Mouse (Mus musculus): ENCODE data around the gene Hrasls5. TPM values are rescaled to one million over a fixed set of nuclear protein-coding genes. Genes with fewer than 3 reads are reported as not detected.

The Hrasls5 gene
- total RNA-seq, 2 experiments from 2014 or later, result not detected

DNA sequence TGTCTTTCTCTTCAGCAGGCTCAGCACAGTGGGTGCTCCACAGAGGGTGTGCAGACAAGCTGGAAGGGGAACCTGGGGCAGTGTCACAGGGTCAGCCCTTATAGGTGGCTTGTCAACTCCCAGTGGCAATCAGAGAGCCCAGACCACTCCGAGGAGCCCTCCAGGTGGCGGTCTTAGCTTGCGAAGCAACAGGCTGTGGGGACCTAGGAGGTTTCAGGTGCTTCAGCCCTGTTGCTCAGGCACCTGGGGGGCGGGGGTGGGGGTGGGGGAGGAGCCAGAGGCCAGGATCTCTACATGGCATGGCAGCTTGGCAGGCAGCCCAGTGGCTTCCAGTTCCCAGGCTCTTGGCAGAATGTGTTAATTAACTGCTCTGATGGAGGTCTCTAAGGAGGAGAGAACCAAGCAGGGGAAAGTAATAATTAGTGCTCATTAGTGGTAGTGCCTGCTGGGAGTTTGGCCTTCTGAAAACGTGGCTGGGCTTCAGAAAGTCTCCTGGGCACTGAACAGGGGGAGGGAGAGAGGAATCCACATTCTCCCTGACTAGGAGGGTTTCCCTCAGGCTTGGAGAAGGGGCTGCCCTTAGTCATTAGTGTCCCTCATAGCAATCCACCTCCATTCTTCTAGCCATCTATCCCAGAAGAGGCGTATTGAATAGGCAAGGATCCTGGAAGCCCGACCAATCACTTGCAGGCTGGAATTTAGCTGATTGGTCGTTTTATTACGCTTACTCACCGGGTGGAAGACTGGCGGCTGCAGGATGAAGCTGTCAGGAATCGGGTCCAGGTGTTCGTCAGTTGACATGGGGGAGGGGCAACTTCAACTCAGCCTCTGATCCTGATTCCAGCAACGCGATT is 6.2 kb upstream of the Hrasls5 start:
- no peak for ATAC-seq (replicated peaks; ENCODE audit: poor library complexity, severe bottlenecking)

DNA sequence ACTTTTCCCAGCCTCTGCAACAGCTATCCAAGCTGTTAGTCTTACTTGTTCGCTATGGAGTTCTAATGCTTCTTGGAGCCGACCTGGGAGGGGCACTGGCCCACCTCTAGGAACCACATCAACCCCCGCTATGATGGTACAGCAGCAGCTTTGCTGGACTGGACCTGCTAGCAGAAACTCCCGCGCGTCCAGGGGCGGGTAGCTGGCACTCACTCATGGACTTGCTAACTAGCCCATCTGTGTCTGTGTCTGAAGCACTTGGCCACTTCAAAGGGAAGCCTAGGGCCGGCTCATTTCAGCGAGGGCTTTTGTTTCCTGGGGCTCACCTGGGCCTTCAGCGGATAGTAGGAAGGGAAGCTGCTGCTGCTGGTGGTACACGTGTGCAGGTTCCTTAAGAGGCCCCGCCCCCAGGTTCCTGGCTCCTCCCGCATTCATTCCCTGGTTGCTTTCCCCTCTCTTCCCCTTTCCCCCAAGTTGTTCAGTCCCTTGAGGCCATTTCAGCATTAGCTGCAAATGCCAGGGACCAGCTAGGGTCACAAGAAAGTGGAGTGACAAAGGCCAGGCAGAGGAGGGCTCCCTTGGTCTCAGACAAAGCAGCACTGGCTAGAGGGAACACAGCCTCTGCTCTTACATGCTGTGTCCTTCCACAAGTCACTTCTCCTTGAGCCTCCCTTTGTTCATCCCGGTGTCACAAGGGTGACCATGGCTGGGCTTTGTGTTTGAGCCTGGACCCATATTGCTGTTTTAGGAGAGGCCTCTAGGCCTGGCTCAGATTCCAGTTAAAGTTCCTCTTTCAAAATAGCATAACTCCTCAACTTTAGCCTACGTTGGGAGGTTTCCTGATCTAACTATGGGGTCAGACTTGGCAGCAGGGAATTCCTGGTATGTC is 5.3 kb upstream of the Hrasls5 start, which contains the start of gene Lgals12:
Lgals12 (minus strand) TSS at position 393 of the 889 bp plus-strand sequence.
- 0 out of 2 replicates have a peak, but pooled peaks have one; percentile 12 for ATAC-seq (replicated peaks; ENCODE audit: poor library complexity, severe bottlenecking)

DNA sequence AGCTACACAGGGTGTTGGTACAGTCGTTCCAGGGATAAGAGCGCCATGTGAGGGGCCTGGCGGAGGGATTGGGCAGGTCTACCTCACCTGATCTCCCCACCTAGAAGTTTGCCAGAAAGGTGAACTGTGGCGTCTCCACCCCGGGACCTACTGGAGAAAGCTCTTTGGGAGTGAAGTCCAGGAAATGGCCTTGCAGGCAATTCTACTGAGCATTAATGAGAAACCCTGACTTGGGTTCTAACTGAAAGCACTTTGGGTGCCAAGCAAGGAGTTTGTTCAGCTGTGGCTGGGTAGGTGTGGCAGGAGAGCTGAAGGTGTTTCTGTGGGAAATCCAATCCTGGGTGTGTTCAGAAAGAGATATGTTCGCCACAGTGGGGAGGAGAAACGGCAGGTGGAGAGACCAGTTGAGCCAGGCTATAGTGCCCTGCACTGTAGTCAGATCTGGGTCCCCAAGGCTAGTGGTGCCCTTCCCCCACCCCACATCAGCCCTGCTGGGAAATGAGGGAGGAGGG is 4.6 kb upstream of the Hrasls5 start:
- no peak for ATAC-seq (replicated peaks; ENCODE audit: poor library complexity, severe bottlenecking)

DNA sequence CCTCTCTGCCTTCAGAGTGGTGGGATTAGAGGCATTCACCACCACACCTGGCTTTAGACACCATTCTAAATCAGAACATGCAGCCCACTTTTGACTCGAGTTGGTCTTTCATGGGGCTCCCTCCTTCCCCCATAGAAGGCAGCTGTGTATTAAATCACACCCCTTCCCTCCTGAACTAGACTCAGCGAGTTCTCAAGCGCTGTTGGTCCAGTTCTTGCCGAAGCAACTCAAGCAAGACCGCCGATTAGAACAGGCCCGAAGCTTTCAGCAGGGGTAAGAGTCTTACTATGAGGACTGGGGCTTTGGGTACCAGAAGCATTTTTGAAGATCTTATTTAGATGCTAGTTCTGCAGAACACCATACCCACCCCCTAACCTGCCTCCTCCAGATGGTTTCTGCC is 810 bp downstream of the Hrasls5 start:
- no peak for ATAC-seq (replicated peaks; ENCODE audit: poor library complexity, severe bottlenecking)

DNA sequence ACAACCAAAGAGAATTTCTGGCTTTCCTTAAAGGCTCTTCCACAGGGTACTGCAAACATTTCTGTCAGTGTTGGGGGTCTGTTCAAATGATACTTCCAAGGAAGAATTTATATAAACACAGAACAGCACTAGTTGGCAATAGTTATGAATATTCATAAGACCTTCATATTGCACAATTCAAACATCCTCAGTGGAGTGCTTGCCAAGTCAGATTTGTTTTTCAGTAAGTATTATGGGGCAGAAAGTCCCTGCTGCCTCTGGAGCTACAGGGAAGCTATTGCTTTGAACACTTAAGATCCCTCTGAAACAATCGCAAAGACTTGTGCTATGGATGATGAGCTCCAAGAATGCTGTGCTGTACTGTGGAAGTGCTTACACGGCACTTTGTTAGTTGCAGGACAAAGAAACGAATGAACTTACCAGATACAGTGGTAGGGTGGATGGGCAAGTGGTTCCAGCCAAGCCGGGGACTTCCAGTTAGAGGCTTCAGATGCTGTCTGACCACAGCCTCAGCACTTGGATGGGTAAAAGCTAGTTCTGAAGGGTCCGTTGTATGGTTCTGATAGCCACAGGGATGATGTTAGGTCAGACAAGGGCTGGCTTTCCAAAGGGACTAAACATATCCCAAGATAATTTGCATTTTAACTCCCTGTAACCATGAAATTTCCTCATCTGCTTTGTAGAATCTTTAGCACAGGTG is 4.0 kb downstream of the Hrasls5 start:
- no peak for ATAC-seq (replicated peaks; ENCODE audit: poor library complexity, severe bottlenecking)

DNA sequence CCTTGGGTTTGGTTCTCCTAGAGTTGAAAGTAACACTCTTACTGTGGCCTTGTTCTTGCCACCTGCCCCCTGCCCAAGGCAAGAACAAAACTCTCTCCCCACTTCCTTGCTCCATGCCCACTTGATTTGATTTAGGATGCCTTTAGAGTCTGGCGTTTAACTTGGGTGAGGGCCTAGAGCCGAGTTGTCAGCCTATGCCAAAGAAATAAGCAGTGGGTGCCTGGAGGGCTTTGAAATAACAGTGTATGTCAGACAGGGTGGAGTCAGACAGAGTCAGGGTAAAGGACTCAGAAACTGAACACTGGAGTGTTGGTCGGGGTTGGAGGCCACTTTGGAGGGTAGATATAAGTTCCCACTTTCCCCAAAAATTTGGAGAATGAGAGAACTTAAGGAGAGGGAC is 4.7 kb downstream of the Hrasls5 start:
- no peak for ATAC-seq (replicated peaks; ENCODE audit: poor library complexity, severe bottlenecking)

DNA sequence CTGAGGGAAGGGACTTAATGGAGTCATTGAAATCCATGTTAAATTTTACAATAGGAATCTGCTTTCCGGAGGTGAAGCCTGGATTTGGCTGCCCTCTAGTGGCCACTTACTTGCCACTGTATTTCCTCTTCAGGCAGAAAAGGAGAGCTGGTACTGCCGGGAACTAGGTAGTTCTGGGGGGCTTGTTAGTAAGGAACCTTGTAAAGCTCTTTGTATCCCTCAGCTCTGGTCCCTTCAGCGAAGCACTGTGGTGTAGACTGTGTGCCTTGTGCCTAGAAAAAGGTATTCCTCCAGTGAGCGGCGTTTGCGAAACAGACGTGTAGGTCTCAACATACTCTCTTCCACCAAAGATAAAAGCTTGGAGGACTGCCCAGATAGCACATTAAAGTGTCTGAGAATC is 5.4 kb downstream of the Hrasls5 start:
- no peak; the same call in 1 of the 2 replicates for ATAC-seq (replicated peaks; ENCODE audit: poor library complexity, severe bottlenecking)

DNA sequence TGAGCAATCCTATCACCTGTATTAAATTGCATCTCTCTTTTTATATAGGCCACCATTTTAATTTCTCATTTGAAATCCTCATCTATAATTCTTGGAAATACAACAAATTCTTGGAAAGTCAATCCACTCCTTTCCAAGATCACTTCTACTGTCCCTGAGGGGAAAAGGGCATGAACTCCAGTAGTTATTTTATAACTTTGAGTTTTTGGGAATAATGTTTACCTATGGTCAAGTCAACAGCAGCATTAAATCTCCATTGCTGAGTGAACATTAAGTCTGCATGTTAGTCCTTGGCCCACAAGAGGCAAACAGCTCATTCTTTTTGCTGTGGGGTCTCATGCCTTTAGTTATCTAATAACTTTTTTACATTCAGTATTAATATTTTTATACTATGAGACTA is 20.7 kb downstream of the Hrasls5 start:
- no peak for ATAC-seq (replicated peaks; ENCODE audit: poor library complexity, severe bottlenecking)

DNA sequence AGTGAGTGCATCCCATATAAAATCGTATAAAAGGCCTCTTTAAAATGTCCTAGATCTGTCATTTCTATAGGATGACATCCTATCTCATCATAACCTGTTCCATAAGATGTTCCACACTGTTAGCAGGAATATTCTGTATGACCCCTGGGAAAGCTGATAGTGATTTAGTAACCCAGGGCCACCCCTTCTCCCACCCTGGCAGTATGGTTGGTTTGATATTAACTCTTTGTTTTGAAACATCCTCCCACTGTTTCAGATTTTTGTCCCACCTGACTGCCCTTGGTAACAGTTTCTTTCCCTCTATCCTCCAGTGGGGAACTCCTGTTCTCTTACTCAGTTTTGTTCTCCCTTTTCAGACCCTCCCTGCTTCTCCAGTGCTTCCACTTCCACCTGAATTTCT is 21.4 kb downstream of the Hrasls5 start:
- ATAC-seq (replicated peaks; ENCODE audit: poor library complexity, severe bottlenecking), result no peak

DNA sequence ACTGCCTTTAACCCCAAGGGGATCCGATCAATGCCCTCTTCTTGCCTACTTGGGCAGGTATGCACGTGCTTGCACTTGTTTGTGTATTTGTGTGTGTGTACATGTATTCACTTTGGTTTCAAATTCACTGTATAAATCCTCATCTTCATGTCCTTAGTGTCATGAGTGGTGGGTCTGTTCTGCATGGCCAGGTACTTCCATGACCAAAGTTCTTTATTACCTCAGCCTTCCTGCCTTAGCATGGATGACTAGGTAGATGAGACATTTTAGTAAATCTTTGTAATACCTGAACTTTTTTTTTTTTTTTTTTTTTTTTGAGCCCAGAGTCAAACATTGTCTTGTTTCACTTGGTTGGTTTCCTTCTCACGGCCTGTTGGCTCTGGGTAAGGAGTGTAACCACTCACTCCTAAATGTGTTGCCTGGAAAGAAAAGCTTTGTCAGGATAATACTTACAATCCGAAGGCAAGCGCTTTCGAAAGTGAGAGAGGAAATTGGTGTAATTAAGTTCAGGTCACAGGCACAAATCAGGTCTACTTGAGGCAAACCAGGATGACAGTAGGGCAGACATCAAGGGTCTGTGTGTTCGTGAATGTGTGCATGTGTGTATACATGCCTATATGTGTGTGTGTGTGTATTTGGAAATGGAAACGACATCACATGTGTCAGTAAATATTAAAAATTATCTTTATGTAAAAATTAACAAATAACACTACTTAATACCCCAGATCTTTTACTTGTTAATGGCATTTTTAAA is 36.7 kb downstream of the Hrasls5 start:
- no peak for ATAC-seq (replicated peaks; ENCODE audit: poor library complexity, severe bottlenecking)

DNA sequence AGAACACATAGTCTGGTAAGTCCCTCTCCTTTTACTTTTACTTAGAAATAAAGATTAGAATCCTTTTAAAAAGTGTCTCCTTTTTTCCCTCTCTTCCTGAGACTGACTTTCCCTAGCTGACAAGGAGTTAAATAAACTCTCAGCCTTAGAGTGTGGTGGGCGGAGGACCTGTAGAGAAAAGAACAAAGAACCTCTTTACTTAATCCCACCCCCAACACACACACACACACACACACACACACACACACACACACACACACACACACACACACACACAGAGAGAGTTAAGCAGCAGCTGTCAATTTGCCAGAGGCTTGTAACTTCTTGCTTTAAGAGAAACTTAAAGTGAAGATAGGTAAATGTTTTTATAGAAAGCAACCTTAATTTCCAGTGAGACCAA is 59.7 kb downstream of the Hrasls5 start:
- no peak for ATAC-seq (replicated peaks; ENCODE audit: poor library complexity, severe bottlenecking)

DNA sequence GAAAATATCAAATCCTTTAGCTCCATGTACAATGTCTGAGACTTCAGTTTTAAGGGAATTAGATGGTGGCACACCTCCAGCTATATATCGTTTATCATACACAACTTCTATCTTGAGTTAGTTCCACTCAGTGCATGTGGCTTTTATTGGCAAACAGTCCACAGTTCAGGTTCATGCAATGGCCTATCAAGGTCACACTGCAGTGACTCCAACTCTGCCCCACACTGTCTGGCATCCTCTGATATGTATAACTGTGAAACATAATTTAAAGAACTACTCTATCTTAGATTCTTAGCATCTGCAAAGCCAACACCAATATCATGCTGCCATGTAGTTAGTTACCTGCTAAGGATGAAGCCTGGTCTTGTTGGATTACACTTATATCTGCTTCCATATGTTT is 75.6 kb downstream of the Hrasls5 start:
- ATAC-seq (replicated peaks; ENCODE audit: poor library complexity, severe bottlenecking), result no peak

Other genes starting within 250 kb of the Hrasls5 start
- gene Spindoc, start 229.5 kb upstream of the Hrasls5 start, total RNA-seq (2014; fragmentation: Nextera tagmentation), result 19.2 and 19.8 TPM in 2 replicates
- gene Spindoc, start 229.5 kb upstream of the Hrasls5 start, total RNA-seq (2017), result 4.7 and 4.9 TPM in 2 replicates
- gene 2700081O15Rik, start 194.9 kb upstream of the Hrasls5 start, total RNA-seq (2014; fragmentation: Nextera tagmentation), result 1.5 and 3.1 TPM in 2 replicates
- 1.2 and 1.6 TPM in 2 replicates for gene 2700081O15Rik, start 194.9 kb upstream of the Hrasls5 start, total RNA-seq (2017)
- gene Rtn3, start 129.3 kb upstream of the Hrasls5 start, total RNA-seq (2014; fragmentation: Nextera tagmentation), result 166 and 193 TPM in 2 replicates
- gene Rtn3, start 129.3 kb upstream of the Hrasls5 start, total RNA-seq (2017), result 80.4 and 94.7 TPM in 2 replicates
- 47.9 and 50.2 TPM in 2 replicates for gene Atl3, start 118.5 kb upstream of the Hrasls5 start, total RNA-seq (2014; fragmentation: Nextera tagmentation)
- gene Atl3, start 118.5 kb upstream of the Hrasls5 start, total RNA-seq (2017), result 49.0 and 52.6 TPM in 2 replicates
- 5.9 and 6.4 TPM in 2 replicates for gene Pla2g16, start 55.1 kb upstream of the Hrasls5 start, total RNA-seq (2014; fragmentation: Nextera tagmentation)
- 8.4 and 9.1 TPM in 2 replicates for gene Pla2g16, start 55.1 kb upstream of the Hrasls5 start, total RNA-seq (2017)
- not detected in 2 replicates for gene Lgals12, start 5.3 kb upstream of the Hrasls5 start, total RNA-seq (2014; fragmentation: Nextera tagmentation)
- not detected in 2 replicates for gene Lgals12, start 5.3 kb upstream of the Hrasls5 start, total RNA-seq (2017)
- gene Slc22a19, start 98.8 kb downstream of the Hrasls5 start, total RNA-seq (2014; fragmentation: Nextera tagmentation), result not detected in 2 replicates
- not detected in 2 replicates for gene Slc22a19, start 98.8 kb downstream of the Hrasls5 start, total RNA-seq (2017)
- not detected in 2 replicates for gene Slc22a26, start 190.1 kb downstream of the Hrasls5 start, total RNA-seq (2014; fragmentation: Nextera tagmentation)
- gene Slc22a26, start 190.1 kb downstream of the Hrasls5 start, total RNA-seq (2017), result not detected in 2 replicates